Mouse (Mus musculus): ENCODE results near the gene S100a1. TPM values are rescaled to one million over a fixed set of nuclear protein-coding genes. Genes with fewer than 3 reads are reported as not detected.

The S100a1 gene
- polyA plus RNA-seq, 1 experiment from 2014 or later, result 13.1 TPM

DNA sequence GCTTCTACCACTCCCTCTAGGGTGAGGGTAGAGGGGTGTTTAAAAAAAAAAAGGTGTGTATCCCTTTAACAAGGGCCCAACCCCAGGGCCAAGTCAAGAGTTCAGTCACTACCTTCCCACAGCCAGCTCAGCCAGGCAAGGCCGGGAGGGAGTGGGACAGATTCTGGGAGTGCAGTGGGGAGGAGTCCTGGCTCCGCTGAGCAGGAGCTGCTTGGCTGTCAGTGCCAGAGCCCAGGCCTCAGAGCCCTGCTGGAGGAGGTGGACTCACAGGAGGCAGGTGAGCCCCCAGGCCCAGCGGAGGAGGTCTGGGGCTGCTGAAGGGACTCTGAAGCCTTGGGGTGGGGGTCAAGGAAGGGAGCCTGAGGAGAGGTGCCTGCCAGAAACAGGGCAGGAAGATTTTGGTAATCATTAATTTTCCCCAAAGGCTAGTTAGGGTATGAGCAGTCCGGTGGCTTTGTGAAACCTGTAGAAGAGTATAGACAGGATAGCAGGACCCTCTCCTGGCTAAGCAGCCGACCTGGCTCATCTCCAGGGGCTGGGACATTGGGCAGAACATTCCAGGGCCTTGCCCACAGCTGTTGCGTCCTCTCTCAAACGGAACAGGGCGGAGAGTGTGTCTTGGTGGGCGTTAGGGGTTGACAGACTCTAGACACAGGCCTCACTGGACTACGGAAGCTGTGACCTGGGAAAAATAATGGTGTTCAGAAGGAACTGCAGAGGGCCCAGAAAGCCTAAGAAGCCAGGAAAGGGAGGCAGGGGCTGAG lies 23.1 kb upstream of the S100a1 start, which contains the start of gene S100a16:
Gene S100a16 (plus strand): TSS at position 114 of the 764 bp plus-strand sequence.
- no peaks in the 10 kb centered on the region for H3K27me3 ChIP-seq (replicated peaks; ENCODE audit: control insufficient read depth, insufficient read depth, low read length)
- H3K9me3 ChIP-seq (replicated peaks; ENCODE audit: control insufficient read depth, low read length), result no peaks in the 10 kb centered on the region
- H3K4me2 ChIP-seq (ENCODE audit: low read length), result no peak within 1 kb of the TSS
- H3K36me3 ChIP-seq (ENCODE audit: control insufficient read depth, insufficient read depth, low read length), result no peaks in the 10 kb centered on the region
- ATAC-seq, result no peak
- no peaks in the 10 kb centered on the region for H3K4me1 ChIP-seq (ENCODE audit: control insufficient read depth, insufficient read depth, low read length)
- no peak within 1 kb of the TSS for H3K27ac ChIP-seq (ENCODE audit: low read depth, low read length)
- no peak within 1 kb of the TSS for H3K9ac ChIP-seq (ENCODE audit: low read length)
- no peak for DNase-seq (ENCODE audit: low spot score)
- H3K4me3 ChIP-seq (ENCODE audit: low read depth, low read length), result no peak within 1 kb of the TSS
- 53% methylated on average over 10 of the region's 10 CpGs for WGBS

DNA sequence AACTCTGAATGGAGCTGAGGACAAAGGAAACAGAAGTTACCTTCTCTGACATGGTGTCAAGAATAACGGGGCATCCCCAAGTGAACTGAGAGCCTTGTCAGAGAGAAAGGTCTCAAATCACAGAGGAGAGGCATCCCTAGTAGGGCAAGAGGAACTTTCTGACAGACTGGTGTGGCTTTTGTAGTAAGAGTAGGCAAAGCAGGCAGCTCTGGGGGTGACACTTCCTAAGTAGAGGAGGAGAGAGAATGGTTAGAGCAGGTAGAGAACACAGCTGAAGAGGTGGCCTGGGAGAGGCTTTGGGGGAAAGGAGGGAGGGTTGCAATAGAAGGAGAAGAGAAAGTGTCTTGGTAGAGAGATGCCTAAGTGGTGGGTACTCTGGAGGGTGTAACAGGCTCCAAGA lies 21.3 kb upstream of the S100a1 start:
- Histone ChIP-seq H3K36me3 (ENCODE audit: control insufficient read depth, insufficient read depth, low read length) (no peaks in the 10 kb centered on the region), H3K9ac (ENCODE audit: low read length) (no peak overlapping the region), H3K4me1 (ENCODE audit: control insufficient read depth, insufficient read depth, low read length) (no peaks in the 10 kb centered on the region), H3K27ac (ENCODE audit: low read depth, low read length) (no peak overlapping the region), H3K27me3 (replicated peaks; ENCODE audit: control insufficient read depth, insufficient read depth, low read length) (no peaks in the 10 kb centered on the region), H3K4me2 (ENCODE audit: low read length) (no peak overlapping the region), H3K9me3 (replicated peaks; ENCODE audit: control insufficient read depth, low read length) (no peaks in the 10 kb centered on the region), H3K4me3 (ENCODE audit: low read depth, low read length) (no peak overlapping the region)
- ATAC-seq (no peak), DNase-seq (ENCODE audit: low spot score) (no peak)
- 48% methylated on average over 1 of the region's 1 CpGs for WGBS

DNA sequence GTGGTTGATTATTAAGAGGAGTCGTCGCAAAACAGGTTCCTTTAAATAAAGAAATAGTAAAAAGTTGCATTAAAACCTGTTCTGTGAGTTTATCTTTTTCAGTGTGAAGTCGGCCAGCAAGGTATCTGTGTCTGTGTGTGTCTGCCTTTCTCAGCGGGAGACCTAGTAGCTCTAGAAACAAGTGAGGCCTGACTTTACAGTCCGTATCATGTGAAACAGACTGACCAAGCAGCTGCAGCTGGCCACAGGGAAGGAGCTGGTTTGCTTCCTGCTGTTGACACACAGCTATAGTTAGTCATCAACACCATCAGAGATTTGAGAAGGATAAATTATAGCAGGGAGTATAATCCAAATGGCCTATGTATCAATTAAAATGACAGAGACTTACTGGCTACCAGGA lies 17.5 kb upstream of the S100a1 start:
- Histone ChIP-seq H3K4me1 (ENCODE audit: control insufficient read depth, insufficient read depth, low read length) (no peaks in the 10 kb centered on the region), H3K9ac (ENCODE audit: low read length) (no peak overlapping the region), H3K27ac (ENCODE audit: low read depth, low read length) (no peak overlapping the region), H3K4me2 (ENCODE audit: low read length) (no peak overlapping the region), H3K4me3 (ENCODE audit: low read depth, low read length) (no peak overlapping the region), H3K9me3 (replicated peaks; ENCODE audit: control insufficient read depth, low read length) (no peaks in the 10 kb centered on the region), H3K27me3 (replicated peaks; ENCODE audit: control insufficient read depth, insufficient read depth, low read length) (no peaks in the 10 kb centered on the region), H3K36me3 (ENCODE audit: control insufficient read depth, insufficient read depth, low read length) (no peaks in the 10 kb centered on the region)
- ATAC-seq (no peak), DNase-seq (ENCODE audit: low spot score) (no peak)
- 75% methylated on average over 5 of the region's 5 CpGs for WGBS

DNA sequence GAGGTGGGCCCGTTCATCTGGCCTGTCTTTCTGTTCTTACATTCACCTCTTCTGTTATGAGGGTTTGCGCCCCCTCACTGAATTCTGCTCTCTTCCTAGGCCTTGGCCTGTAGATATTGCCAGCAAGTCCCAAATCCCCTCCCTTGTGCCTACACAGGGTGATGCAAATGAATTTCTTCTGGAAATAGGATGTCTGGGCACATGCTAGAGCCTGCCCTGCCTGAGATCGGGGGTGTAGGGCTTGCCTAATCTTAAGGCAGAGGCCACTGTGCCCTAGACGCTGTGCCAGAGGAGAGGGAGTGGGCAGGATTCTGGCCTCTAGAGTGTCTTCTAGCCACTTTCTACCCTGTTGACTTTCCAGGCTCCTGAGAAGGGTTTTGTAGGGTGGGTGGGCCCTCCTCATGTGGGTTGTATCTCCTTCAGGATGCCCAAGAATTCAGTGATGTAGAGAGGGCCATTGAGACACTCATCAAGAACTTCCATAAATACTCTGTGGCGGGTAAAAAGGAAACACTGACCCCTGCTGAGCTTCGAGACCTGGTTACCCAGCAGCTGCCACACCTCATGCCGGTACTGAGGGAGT lies 13.2 kb upstream of the S100a1 start:
- H3K36me3 ChIP-seq (ENCODE audit: control insufficient read depth, insufficient read depth, low read length), result no peaks in the 10 kb centered on the region
- no peak overlapping the region for H3K9ac ChIP-seq (ENCODE audit: low read length)
- WGBS, result 89% methylated on average over 7 of the region's 7 CpGs
- H3K4me3 ChIP-seq (ENCODE audit: low read depth, low read length), result no peak overlapping the region
- no peak for DNase-seq (ENCODE audit: low spot score)
- no peaks in the 10 kb centered on the region for H3K4me1 ChIP-seq (ENCODE audit: control insufficient read depth, insufficient read depth, low read length)
- ATAC-seq, result no peak
- H3K9me3 ChIP-seq (replicated peaks; ENCODE audit: control insufficient read depth, low read length), result no peaks in the 10 kb centered on the region
- no peak overlapping the region for H3K27ac ChIP-seq (ENCODE audit: low read depth, low read length)
- no peaks in the 10 kb centered on the region for H3K27me3 ChIP-seq (replicated peaks; ENCODE audit: control insufficient read depth, insufficient read depth, low read length)
- H3K4me2 ChIP-seq (ENCODE audit: low read length), result no peak overlapping the region

DNA sequence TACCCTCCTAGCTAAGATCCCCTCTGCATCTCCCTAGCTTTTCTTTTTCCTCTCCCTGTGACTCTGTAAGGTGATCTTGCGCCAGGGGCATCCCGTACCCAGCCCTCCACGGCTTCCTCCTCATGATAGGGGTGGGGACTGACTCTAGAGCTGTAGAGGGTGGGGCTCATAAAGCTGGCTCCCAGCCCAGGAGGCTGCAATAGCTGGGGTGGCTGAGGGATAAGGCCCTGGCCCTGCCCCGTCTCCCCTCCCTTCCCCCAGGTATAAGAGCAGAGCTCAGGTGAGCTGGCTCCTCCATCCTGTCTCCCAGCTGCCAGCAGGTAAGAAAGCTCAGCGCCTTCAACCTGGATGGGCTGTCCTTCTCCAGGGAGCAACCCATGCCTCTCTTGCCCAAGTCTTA lies 12.4 kb upstream of the S100a1 start, which contains the start of gene S100a14:
Gene S100a14 (plus strand): TSS at position 277 of the 400 bp plus-strand sequence.
- 66% methylated on average over 5 of the region's 5 CpGs for WGBS
- no peaks in the 10 kb centered on the region for H3K4me1 ChIP-seq (ENCODE audit: control insufficient read depth, insufficient read depth, low read length)
- no peaks in the 10 kb centered on the region for H3K9me3 ChIP-seq (replicated peaks; ENCODE audit: control insufficient read depth, low read length)
- H3K9ac ChIP-seq (ENCODE audit: low read length), result no peak within 1 kb of the TSS
- DNase-seq (ENCODE audit: low spot score), result no peak
- no peak within 1 kb of the TSS for H3K27ac ChIP-seq (ENCODE audit: low read depth, low read length)
- no peaks in the 10 kb centered on the region for H3K27me3 ChIP-seq (replicated peaks; ENCODE audit: control insufficient read depth, insufficient read depth, low read length)
- H3K36me3 ChIP-seq (ENCODE audit: control insufficient read depth, insufficient read depth, low read length), result no peaks in the 10 kb centered on the region
- no peak for ATAC-seq
- no peak within 1 kb of the TSS for H3K4me2 ChIP-seq (ENCODE audit: low read length)
- no peak within 1 kb of the TSS for H3K4me3 ChIP-seq (ENCODE audit: low read depth, low read length)

DNA sequence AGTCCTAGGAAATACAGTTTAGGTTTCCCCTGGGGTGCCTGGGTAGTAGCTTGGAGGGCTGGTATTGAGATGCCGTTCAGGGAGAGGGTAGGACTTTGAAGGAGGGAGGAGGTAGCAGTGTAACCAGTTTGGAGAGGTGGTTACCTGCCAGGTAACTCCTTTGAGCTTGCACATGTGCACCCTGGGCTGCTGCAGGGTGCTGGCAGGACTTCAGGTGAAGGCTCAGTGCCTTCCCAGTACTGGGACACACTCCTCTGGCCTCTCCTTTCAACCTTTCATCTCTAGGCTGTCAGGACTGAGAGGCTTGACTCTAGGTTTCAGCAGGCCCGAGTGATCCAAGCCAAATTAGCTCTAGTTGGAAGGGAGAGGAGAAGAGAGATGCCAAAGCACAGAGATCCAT lies 11.9 kb upstream of the S100a1 start:
- DNase-seq (ENCODE audit: low spot score) (no peak), ATAC-seq (no peak)
- Histone ChIP-seq H3K4me3 (ENCODE audit: low read depth, low read length) (no peak overlapping the region), H3K9me3 (replicated peaks; ENCODE audit: control insufficient read depth, low read length) (no peaks in the 10 kb centered on the region), H3K27ac (ENCODE audit: low read depth, low read length) (no peak overlapping the region), H3K27me3 (replicated peaks; ENCODE audit: control insufficient read depth, insufficient read depth, low read length) (no peaks in the 10 kb centered on the region), H3K4me1 (ENCODE audit: control insufficient read depth, insufficient read depth, low read length) (no peaks in the 10 kb centered on the region), H3K4me2 (ENCODE audit: low read length) (no peak overlapping the region), H3K9ac (ENCODE audit: low read length) (no peak overlapping the region), H3K36me3 (ENCODE audit: control insufficient read depth, insufficient read depth, low read length) (no peaks in the 10 kb centered on the region)
- 71% methylated on average over 2 of the region's 2 CpGs for WGBS

DNA sequence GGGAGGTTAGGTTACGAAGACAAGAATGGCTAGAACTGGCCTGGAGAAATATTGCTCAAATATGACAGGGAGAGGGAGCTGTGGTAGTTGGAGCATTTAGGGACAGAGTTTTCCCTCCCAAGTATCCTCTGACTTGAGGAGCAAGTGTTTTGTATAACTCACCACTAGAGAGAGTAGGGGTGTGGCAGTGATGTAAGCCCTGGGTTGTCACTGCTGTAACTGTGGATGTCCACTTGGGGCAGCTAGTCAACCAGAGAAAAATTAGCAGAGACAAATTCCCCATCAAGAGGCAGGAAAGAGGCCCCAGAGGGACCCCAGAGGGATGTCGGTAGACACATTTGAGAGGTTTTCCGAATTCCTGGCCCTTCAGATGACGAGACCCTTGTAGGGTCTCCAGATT lies 11.2 kb upstream of the S100a1 start:
- Histone ChIP-seq H3K9ac (ENCODE audit: low read length) (no peak overlapping the region), H3K4me2 (ENCODE audit: low read length) (no peak overlapping the region), H3K36me3 (ENCODE audit: control insufficient read depth, insufficient read depth, low read length) (no peaks in the 10 kb centered on the region), H3K9me3 (replicated peaks; ENCODE audit: control insufficient read depth, low read length) (no peaks in the 10 kb centered on the region), H3K27ac (ENCODE audit: low read depth, low read length) (no peak overlapping the region), H3K27me3 (replicated peaks; ENCODE audit: control insufficient read depth, insufficient read depth, low read length) (no peaks in the 10 kb centered on the region), H3K4me1 (ENCODE audit: control insufficient read depth, insufficient read depth, low read length) (no peaks in the 10 kb centered on the region), H3K4me3 (ENCODE audit: low read depth, low read length) (no peak overlapping the region)
- ATAC-seq, result no peak
- whole genome bisulfite sequencing, result 64% methylated on average over 4 of the region's 4 CpGs
- DNase-seq (ENCODE audit: low spot score), result peak; percentile 46

DNA sequence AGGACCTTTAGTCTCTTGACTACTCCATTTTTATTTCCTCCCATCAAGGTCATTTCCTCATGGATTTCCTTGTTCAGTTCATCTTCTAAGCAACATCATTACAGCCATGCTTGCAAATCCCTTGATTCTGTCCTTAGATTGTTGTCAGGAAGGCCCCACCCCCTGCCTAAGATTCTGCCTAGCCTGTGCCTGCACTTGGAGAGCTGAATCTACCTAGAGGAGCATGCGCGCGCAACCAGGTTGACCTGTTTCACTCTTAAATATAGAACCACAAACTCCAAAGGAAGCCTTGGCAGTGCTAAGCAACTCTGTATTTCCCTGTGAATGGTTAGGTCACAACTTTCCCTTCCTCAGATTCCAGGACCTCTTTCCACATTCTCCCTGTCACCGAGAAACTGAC lies 3.5 kb upstream of the S100a1 start:
- 85% methylated on average over 4 of the region's 4 CpGs for WGBS
- Histone ChIP-seq H3K9ac (ENCODE audit: low read length) (no peak overlapping the region), H3K4me3 (ENCODE audit: low read depth, low read length) (no peak overlapping the region), H3K4me1 (ENCODE audit: control insufficient read depth, insufficient read depth, low read length) (peaks cover 4% of the 10 kb centered on the region; the same call in 1 of the 2 replicates), H3K4me2 (ENCODE audit: low read length) (no peak overlapping the region), H3K27me3 (replicated peaks; ENCODE audit: control insufficient read depth, insufficient read depth, low read length) (peaks cover 9% of the 10 kb centered on the region; the same call in 1 of the 2 replicates), H3K9me3 (replicated peaks; ENCODE audit: control insufficient read depth, low read length) (no peaks in the 10 kb centered on the region), H3K36me3 (ENCODE audit: control insufficient read depth, insufficient read depth, low read length) (no peaks in the 10 kb centered on the region), H3K27ac (ENCODE audit: low read depth, low read length) (no peak overlapping the region)
- no peak for DNase-seq (ENCODE audit: low spot score)
- no peak for ATAC-seq

DNA sequence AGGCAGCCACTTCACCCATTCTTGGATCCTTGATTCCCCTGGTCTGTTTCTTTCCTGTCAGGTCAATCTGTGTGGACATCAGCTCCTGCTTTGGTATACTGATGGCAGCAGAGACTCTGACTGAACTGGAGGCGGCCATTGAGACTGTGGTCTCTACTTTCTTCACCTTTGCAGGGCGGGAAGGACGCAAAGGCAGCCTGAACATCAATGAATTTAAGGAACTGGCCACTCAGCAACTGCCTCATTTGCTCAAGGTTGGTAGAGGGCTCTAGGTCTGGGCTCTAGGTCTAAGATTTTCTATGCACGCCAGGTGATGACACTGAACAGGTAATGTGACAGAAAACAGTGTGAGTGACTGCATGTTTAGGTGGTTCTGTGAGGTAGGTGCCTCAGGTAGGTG lies 1.6 kb upstream of the S100a1 start:
- Histone ChIP-seq H3K27me3 (replicated peaks; ENCODE audit: control insufficient read depth, insufficient read depth, low read length) (peaks cover 9% of the 10 kb centered on the region; the same call in 1 of the 2 replicates), H3K4me2 (ENCODE audit: low read length) (no peak overlapping the region), H3K9ac (ENCODE audit: low read length) (no peak overlapping the region), H3K4me1 (ENCODE audit: control insufficient read depth, insufficient read depth, low read length) (peaks cover 4% of the 10 kb centered on the region; the same call in 1 of the 2 replicates), H3K4me3 (ENCODE audit: low read depth, low read length) (no peak overlapping the region), H3K36me3 (ENCODE audit: control insufficient read depth, insufficient read depth, low read length) (no peaks in the 10 kb centered on the region), H3K27ac (ENCODE audit: low read depth, low read length) (no peak overlapping the region), H3K9me3 (replicated peaks; ENCODE audit: control insufficient read depth, low read length) (no peaks in the 10 kb centered on the region)
- DNase-seq (ENCODE audit: low spot score) (no peak), ATAC-seq (no peak)
- 85% methylated on average over 4 of the region's 4 CpGs for WGBS

All from forebrain, embryonic 14.5 days (tissue).